Mouse (Mus musculus) kidney, postnatal 25 days (tissue): ENCODE results near the gene Podxl2.

Experiments used
- DNase-seq, 2 experiments: peaks; one replicate each; pipeline ENCODE4 v3.0.0; 2021; ENCODE audit warnings: mixed read lengths in 2 of 2

Gene Podxl2

GRCm38 (mm10) chr6:88874868-88875508, at the start of gene Podxl2:
TSS of gene Podxl2 (minus strand) at chr6:88875044.
- DNase-seq = peak; percentile 66 to 83

GRCm38 (mm10) chr6:88918802-88919201, 44.0 kb upstream of the Podxl2 start:
- no peak for DNase-seq

GRCm38 (mm10) chr6:88916153-88916552, 41.3 kb upstream of the Podxl2 start:
- peak; percentile 63 to 70 for DNase-seq

DNA sequence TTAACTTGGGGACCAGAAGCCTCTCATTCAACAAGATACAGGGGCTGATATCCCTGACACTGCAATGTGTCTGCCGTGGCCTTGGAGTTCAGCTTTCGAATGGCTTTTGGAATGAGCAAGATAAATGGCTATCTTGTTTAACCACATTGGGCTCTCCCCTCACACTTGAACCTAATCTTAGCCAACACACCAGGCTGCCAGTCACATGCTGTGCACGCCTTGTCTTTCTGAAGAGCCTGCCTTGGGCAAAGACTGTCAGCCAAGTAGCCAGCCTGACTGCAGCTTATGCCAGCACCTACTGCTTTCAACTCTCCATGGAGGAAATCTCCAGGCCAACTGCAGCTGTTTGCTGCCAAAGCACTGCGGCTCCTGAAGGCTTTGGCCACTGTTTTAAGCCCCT, 40.7 kb upstream of the Podxl2 start:
- no peak for DNase-seq

GRCm38 (mm10) chr6:88914799-88915198, 40.0 kb upstream of the Podxl2 start:
- no peak for DNase-seq

- no peak for DNase-seq
Measured at GRCm38 (mm10) chr6:88913440-88913839, 38.6 kb upstream of the Podxl2 start.

DNA sequence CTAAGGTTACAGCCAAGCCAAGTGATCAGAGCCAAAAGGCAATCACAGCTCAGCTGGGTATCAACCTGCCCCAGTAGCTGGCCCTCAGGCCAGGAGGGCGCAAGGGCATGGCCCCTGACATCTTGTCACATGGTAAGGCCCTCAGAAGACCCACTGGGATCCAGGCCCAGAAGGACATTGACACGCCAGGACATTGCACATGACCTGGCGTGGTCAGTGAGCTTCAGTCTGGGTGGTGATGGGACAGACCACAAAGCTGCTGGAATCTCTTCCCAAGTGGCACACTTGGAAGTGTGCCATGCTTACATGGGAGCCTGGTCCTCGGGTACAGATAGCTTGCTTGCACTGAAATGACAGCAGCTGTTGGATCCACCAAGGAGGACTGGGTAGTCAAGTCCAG, 38.2 kb upstream of the Podxl2 start:
- peak in 1 of 2 experiments; percentile 62 for DNase-seq

DNA sequence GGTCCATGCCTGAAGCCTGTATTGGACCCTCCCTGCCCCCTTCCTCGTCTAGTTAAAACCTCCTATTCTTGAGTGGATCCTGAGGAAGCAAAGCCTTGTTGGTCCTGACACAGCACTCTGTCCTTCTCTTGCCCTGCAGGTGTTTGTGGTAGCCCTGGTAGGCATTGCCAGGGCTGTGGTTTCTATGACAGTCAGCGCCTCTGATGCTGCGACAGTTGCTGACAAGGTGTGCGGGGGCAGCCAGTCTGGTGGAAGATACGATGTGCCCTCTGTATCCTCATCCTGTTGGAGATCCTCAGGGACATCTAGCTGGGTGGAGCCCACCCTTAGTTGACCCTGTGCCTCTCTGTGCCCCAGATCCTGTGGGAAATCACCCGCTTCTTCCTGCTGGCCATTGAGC, 34.3 kb upstream of the Podxl2 start:
- no peak for DNase-seq

DNA sequence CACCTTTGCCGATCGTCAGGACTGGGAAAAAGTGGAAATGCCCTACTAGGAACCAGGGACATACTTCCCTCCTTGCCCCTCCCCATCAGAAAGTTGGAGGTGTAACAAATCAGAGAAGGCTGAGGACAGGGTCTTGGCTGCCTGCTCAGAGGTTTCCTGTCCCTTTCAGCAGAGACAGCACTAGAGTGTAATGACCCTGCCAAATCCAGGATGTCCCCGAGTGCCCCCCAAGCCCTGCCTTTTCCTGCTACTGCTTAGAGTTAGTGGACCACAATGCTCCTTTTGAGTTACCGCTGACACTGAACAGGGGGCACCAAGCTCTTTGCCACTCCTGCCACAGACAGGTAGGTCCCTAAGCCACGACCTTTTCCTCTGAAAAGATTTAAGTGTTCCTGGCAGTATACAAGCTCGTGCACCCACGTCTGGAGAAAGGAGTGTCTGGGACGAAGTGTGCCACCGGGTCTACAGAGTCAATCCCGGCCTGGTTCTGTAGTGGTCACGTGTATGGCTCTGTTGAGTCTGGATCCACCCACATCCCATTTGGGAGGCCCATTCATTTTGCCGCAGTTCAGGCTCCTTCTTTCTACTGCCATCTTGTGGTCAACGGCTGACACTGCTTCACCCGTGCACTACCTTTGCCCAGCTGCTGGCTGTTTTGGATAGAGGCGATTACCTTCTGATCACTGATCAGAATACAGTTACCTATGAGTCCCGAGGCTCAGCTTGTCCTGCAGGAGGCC, 31.7 kb upstream of the Podxl2 start:
- peak; percentile 71 to 86 for DNase-seq

DNA sequence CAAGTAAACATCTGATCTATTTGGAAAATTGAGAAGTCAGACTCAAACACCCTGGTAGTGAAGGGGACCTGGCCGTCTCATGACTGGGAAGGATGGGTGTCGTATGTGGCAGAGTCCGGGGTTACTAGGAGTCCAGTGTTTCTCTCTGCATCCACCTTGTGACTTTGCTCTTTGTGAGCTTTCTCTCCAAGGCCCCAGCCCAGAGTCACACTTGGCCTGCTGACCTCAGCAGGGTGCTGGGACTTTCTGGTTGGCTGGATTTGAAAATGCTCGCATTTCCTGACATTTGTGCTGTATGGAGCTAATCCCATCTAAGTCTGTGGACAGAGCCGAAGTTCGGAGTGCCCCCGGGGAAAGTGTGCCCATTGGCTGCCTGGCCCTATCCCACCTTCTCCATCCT, 30.2 kb upstream of the Podxl2 start:
- peak in 1 of 2 experiments; percentile 70 for DNase-seq

DNA sequence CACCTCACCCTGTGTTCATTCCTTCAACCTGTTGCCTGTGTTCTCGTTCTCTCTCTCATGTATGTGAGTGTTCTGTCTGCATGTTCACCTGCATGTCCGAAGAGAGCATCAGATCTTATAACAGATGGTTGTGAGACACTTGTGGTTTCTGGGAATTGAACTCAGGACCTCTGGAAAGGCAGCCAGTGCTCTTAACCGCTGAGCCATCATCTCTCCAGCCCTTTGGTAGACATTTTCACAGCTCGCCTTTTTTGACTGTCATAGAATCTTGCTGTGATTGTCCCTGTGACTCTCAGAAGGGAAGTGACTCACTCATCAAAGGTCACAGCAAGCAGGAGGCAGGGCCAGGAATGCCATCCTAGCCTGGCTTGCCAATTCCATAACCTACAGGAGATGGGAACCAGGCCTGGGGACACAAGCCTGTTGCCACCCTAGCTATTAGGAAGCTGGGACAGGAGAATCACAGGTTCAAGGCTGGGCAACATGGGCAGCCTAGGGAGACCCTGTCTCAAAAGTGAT, 29.7 kb upstream of the Podxl2 start:
- peak in 1 of 2 experiments; percentile 52 for DNase-seq

- DNase-seq = no peak
Measured at GRCm38 (mm10) chr6:88903708-88904107, 28.9 kb upstream of the Podxl2 start.

GRCm38 (mm10) chr6:88901947-88902820, 27.3 kb upstream of the Podxl2 start, which contains the start of gene Tpra1:
TSS of gene Tpra1 (plus strand) at chr6:88902251.
- DNase-seq = peak; percentile 98 to 99

GRCm38 (mm10) chr6:88901471-88901870, 26.6 kb upstream of the Podxl2 start:
- DNase-seq = peak; percentile 32 to 63

GRCm38 (mm10) chr6:88899628-88900027, 24.8 kb upstream of the Podxl2 start:
- DNase-seq = no peak

DNA sequence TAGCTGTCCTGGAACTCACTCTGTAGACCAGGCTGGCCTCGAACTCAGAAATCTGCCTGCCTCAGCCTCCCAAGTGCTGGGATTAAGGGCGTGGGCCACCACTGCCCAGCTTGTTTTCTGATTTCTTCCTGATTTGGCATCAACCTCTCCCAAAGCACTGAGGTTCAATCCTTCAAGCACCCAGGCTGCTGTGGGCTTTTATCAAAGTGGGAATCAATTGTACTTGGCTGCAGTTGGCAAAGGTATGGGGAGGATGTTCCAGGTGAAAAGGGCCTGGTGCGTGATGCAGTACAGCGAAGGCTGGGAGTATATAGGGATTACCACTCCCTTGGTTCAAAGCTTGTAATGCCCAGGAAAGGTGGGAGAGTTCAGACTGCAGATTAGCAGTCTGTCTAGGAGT, 24.2 kb upstream of the Podxl2 start:
- DNase-seq = no peak

- DNase-seq = peak; percentile 98 to 99
Measured at GRCm38 (mm10) chr6:88898534-88899048, 23.7 kb upstream of the Podxl2 start, which contains the start of gene Mcm2. TSS of gene Mcm2 (minus strand) at chr6:88898780.

- DNase-seq = no peak
Measured at GRCm38 (mm10) chr6:88897246-88897645, 22.4 kb upstream of the Podxl2 start.

GRCm38 (mm10) chr6:88895943-88896342, 21.1 kb upstream of the Podxl2 start:
- no peak for DNase-seq

DNA sequence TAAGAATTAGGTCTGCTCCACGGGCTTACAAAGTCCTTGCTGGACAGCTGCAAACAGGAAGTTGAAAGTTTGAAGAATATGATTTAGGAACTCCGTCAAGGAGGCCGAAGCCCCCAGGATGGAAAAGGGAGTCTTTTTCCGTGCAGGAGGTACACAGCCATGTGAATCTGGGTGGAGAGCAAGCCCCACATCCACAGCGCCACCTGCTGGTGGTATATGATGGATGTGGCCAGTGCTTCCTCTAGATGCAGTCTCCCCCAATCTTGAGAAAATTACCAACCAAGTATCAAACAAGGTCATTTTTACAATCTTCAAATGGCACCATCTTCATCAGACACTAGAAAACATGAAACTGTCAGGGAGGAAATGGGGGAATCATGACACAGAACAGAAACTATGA, 18.7 kb upstream of the Podxl2 start:
- DNase-seq = peak; percentile 73 to 74

- peak in 1 of 2 experiments; percentile 65 for DNase-seq
Measured at GRCm38 (mm10) chr6:88890832-88891231, 16.0 kb upstream of the Podxl2 start.

DNA sequence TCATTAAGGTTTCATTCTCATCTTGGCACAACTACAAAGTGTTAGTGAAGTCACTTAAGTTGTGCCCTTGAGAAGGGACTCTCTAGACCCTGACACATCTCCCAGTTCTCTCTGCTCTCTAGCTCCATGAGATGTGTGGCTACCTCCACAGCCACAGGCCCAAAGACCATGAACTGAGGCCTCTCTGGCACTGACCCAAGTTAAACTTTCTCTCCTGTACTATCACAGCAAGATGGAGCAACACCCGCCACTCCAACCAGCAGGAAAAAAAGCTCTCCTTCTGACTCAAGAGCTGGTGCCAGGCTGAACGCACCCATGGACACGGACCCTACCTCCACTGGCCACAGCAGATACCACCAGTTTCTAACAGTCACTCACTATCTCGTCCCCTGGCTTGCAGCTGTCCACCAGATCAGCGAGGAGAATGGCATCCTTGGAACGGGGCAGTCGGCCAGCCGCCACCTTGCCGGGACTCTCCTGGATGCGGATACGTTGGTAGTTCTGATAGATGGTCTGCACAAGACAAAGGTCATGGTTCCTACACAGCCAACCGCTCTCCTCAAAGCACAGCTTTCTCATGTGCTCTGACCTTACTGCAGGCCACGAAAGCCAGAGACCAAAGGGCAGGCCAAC, 14.7 kb upstream of the Podxl2 start:
- no peak for DNase-seq
